Mouse (Mus musculus): ENCODE measurements around the gene Cysrt1. TPM values are rescaled to one million over a fixed set of nuclear protein-coding genes. Genes with fewer than 3 reads are reported as not detected.
A peak's percentile ranks its signal among the peaks of the same experiment; 100 is the strongest.

Gene Cysrt1
- polyA plus RNA-seq, 1 experiment = not detected

GRCm38 (mm10) chr2:25286314-25286713 is 44.1 kb upstream of the Cysrt1 start:
- no peak for TF ChIP-seq CTCF (IDR thresholded peaks at IDR 0.05; ENCODE audit: low read depth, low read length)
- TF ChIP-seq POLR2A (IDR thresholded peaks at IDR 0.05; ENCODE audit: borderline replicate concordance, low read depth, low read length) = no peak

GRCm38 (mm10) chr2:25285551-25285950 is 43.3 kb upstream of the Cysrt1 start:
- H3K4me3 ChIP-seq (ENCODE audit: insufficient read depth, low read length) = no peak overlapping the region
- TF ChIP-seq POLR2A (IDR thresholded peaks at IDR 0.05; ENCODE audit: borderline replicate concordance, low read depth, low read length) (no peak), CTCF (IDR thresholded peaks at IDR 0.05; ENCODE audit: low read depth, low read length) (no peak)
- H3K27ac ChIP-seq (ENCODE audit: insufficient read depth, low read depth, low read length) = no peak overlapping the region
- no peaks in the 10 kb centered on the region for H3K4me1 ChIP-seq (ENCODE audit: control insufficient read depth, insufficient read depth, low read length)

More at GRCm38 (mm10) chr2:25286314-25286713, 44.1 kb upstream of the Cysrt1 start:
- Histone ChIP-seq H3K4me1 (ENCODE audit: control insufficient read depth, insufficient read depth, low read length) (no peaks in the 10 kb centered on the region), H3K4me3 (ENCODE audit: insufficient read depth, low read length) (no peak overlapping the region), H3K27ac (ENCODE audit: insufficient read depth, low read depth, low read length) (no peak overlapping the region)

GRCm38 (mm10) chr2:25278928-25279882 is 37.0 kb upstream of the Cysrt1 start:
- TF ChIP-seq CTCF (IDR thresholded peaks at IDR 0.05; ENCODE audit: low read depth, low read length) = peak; percentile 68
- no peak for TF ChIP-seq POLR2A (IDR thresholded peaks at IDR 0.05; ENCODE audit: borderline replicate concordance, low read depth, low read length)
- H3K4me3 ChIP-seq (ENCODE audit: insufficient read depth, low read length) = no peak overlapping the region
- H3K4me1 ChIP-seq (ENCODE audit: control insufficient read depth, insufficient read depth, low read length) = no peaks in the 10 kb centered on the region

DNA sequence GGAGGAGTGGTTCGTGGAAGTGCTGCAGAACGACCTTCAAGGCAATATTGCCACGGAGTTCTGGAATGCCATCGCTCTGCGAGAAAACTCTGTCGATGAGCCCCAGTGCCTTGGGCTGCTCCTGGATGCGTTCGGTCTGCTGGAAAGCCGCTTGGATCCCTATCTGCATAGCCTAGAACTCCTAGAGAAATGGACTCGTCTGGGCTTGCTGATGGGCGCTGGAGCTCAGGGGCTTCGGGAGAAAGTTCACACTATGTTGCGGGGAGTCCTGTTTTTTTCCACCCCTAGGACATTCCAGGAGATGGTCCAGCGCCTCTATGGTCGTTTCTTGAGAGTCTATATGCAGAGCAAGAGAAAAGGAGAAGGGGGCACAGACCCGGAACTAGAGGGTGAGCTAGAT is 30.8 kb upstream of the Cysrt1 start:
- H3K4me1 ChIP-seq (ENCODE audit: control insufficient read depth, insufficient read depth, low read length) = peaks cover 10% of the 10 kb centered on the region
- H3K4me3 ChIP-seq (ENCODE audit: insufficient read depth, low read length) = peak overlapping the region; percentile 81
- TF ChIP-seq POLR2A (IDR thresholded peaks at IDR 0.05; ENCODE audit: borderline replicate concordance, low read depth, low read length) (no peak), CTCF (IDR thresholded peaks at IDR 0.05; ENCODE audit: low read depth, low read length) (no peak)
- no peak overlapping the region for H3K27ac ChIP-seq (ENCODE audit: insufficient read depth, low read depth, low read length)

More at GRCm38 (mm10) chr2:25278928-25279882, 37.0 kb upstream of the Cysrt1 start:
- no peak overlapping the region for H3K27ac ChIP-seq (ENCODE audit: insufficient read depth, low read depth, low read length)

GRCm38 (mm10) chr2:25272515-25272914 is 30.3 kb upstream of the Cysrt1 start:
- H3K27ac ChIP-seq (ENCODE audit: insufficient read depth, low read depth, low read length) = no peak overlapping the region; the same call in 1 of the 2 replicates
- peak overlapping the region; percentile 81 for H3K4me3 ChIP-seq (ENCODE audit: insufficient read depth, low read length)
- peaks cover 11% of the 10 kb centered on the region for H3K4me1 ChIP-seq (ENCODE audit: control insufficient read depth, insufficient read depth, low read length)
- TF ChIP-seq CTCF (IDR thresholded peaks at IDR 0.05; ENCODE audit: low read depth, low read length) (no peak), POLR2A (IDR thresholded peaks at IDR 0.05; ENCODE audit: borderline replicate concordance, low read depth, low read length) (0 out of 2 replicates have a peak, but pooled peaks have one; percentile 21)

- H3K27ac ChIP-seq (ENCODE audit: insufficient read depth, low read depth, low read length) = peak within 1 kb of the TSS; percentile 67
- peak; percentile 39; the same call in 1 of the 2 replicates for TF ChIP-seq POLR2A (IDR thresholded peaks at IDR 0.05; ENCODE audit: borderline replicate concordance, low read depth, low read length)
- TF ChIP-seq CTCF (IDR thresholded peaks at IDR 0.05; ENCODE audit: low read depth, low read length) = no peak
- H3K4me3 ChIP-seq (ENCODE audit: insufficient read depth, low read length) = peak within 1 kb of the TSS; percentile 81
- peaks cover 17% of the 10 kb centered on the region for H3K4me1 ChIP-seq (ENCODE audit: control insufficient read depth, insufficient read depth, low read length)
Measured at GRCm38 (mm10) chr2:25271827-25272511, 29.7 kb upstream of the Cysrt1 start, which contains the start of the genes Ssna1 and Anapc2. Ssna1 (minus strand) TSS chr2:25272438. Anapc2 (plus strand) TSS chr2:25272478.

GRCm38 (mm10) chr2:25267746-25268309 is 25.6 kb upstream of the Cysrt1 start:
- TF ChIP-seq POLR2A (IDR thresholded peaks at IDR 0.05; ENCODE audit: borderline replicate concordance, low read depth, low read length) (no peak), CTCF (IDR thresholded peaks at IDR 0.05; ENCODE audit: low read depth, low read length) (no peak; the same call in 1 of the 2 replicates)
- no peak overlapping the region for H3K4me3 ChIP-seq (ENCODE audit: insufficient read depth, low read length)
- H3K4me1 ChIP-seq (ENCODE audit: control insufficient read depth, insufficient read depth, low read length) = peaks cover 49% of the 10 kb centered on the region
- no peak overlapping the region for H3K27ac ChIP-seq (ENCODE audit: insufficient read depth, low read depth, low read length)

DNA sequence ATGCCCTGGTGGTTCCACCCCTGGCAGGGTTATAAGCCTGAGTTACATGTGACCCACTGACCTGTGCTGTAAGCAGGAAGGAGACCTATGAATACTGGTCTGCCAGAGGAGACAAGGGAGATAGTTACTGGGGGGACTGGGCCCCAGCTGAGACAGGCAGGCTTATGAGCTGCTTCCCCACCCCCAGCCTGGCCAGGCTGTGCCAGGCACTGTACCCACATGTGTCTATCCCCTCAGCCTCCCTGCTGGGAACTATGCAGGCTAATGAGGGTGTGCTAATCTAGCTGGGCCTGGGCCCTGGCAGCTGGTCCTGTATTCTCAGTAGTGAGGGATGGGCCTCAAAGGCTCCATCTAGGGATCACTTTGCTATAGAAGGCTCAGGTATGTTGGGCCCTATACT is 25.0 kb upstream of the Cysrt1 start:
- Histone ChIP-seq H3K4me1 (ENCODE audit: control insufficient read depth, insufficient read depth, low read length) (peaks cover 49% of the 10 kb centered on the region), H3K4me3 (ENCODE audit: insufficient read depth, low read length) (no peak overlapping the region), H3K27ac (ENCODE audit: insufficient read depth, low read depth, low read length) (no peak overlapping the region)
- TF ChIP-seq CTCF (IDR thresholded peaks at IDR 0.05; ENCODE audit: low read depth, low read length) (no peak), POLR2A (IDR thresholded peaks at IDR 0.05; ENCODE audit: borderline replicate concordance, low read depth, low read length) (no peak)

GRCm38 (mm10) chr2:25266720-25267119 is 24.5 kb upstream of the Cysrt1 start:
- H3K27ac ChIP-seq (ENCODE audit: insufficient read depth, low read depth, low read length) = no peak overlapping the region
- TF ChIP-seq CTCF (IDR thresholded peaks at IDR 0.05; ENCODE audit: low read depth, low read length) (no peak), POLR2A (IDR thresholded peaks at IDR 0.05; ENCODE audit: borderline replicate concordance, low read depth, low read length) (no peak)
- peak overlapping the region; percentile 35 for H3K4me3 ChIP-seq (ENCODE audit: insufficient read depth, low read length)
- H3K4me1 ChIP-seq (ENCODE audit: control insufficient read depth, insufficient read depth, low read length) = peaks cover 49% of the 10 kb centered on the region
